Mouse (Mus musculus): ENCODE data around the gene Carmil3. TPM values are rescaled to one million over a fixed set of nuclear protein-coding genes. Genes with fewer than 3 reads are reported as not detected.

Carmil3 gene
- total RNA-seq, 2 experiments from 2014 or later, result 46.6 to 46.9 TPM

DNA sequence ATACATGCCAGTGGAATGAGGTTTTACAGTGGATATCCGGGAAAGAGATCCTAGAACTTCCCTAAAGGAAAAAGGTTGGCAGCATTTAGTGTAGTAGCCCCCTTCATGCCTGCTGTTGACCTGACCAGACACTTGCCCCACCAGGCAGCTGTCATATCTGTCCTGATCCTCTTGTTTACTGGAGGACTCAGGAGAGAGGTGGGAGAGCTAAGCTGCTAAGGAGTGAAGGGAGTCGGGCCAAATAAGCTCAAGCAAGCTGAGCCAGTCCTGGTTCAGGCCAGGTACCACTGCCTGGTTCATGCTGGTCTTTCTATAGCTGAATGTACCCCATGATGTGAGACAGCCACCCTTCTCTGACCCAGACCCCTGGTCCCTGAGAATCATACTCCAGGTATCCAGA lies 36.2 kb downstream of the Carmil3 start:
- DNase-seq (ENCODE audit: low spot score in 2 of 2), result no peak
- intact Hi-C loops (cut with DNase I), result no loop called here

DNA sequence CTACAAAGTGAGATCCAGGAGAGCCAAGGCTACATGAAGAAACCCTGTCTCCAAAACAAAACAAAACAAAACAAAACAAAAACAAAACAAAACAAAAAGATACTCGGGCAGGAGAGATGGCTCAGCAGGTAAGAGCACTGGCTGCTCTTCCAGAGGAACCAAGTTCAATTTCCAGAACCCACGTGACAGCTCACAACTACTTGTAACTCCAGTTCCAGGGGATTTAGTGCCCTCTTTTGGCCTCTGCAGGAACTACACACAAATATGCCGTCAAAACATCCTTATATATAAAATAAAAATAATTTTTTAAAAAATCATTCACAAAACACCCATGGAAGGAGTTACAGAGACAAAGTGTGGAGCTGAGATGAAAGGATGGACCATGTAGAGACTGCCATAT lies 37.5 kb downstream of the Carmil3 start:
- peak in 1 of 2 experiments; percentile 38 for DNase-seq (ENCODE audit: low spot score in 2 of 2)
- intact Hi-C loops (cut with DNase I), result loop anchor here (1.0 kb wide), 1 partner anchor 31 kb away; no protein-coding TSS in a partner anchor

DNA sequence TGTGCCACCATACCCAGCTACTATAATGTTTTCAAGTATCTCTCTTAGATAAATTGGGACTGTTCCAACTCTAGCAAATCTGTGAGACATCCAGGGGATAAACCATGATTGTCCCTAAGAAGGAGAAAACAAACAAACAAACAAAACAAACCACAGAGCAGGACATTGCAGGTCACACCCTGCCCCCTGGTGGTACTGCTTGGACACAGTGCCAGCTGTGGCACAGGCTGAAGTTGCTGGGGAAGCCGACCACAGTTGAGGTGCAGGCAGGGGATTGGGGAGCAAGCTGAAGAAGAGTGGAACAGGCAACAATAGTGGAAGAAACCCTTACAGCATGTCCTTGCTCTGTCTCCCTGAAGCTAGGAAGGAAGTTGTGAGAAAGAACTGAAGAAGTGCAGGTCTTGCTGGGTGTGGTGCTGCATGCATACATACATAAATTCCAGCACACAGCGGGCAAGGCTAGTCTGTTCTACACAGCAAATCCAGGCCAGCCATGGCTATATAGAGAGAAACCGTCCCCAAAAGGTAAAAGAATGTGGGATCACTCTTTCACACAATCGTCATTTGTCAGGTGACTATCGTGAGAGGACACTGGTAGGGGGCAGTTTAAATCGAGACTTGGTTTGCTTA lies 45.8 kb downstream of the Carmil3 start:
- intact Hi-C loops (cut with DNase I), result loop anchor here (10.0 kb wide), 1 partner anchor 391 kb away; no protein-coding TSS in a partner anchor
- no peak for DNase-seq (ENCODE audit: low spot score in 2 of 2)

DNA sequence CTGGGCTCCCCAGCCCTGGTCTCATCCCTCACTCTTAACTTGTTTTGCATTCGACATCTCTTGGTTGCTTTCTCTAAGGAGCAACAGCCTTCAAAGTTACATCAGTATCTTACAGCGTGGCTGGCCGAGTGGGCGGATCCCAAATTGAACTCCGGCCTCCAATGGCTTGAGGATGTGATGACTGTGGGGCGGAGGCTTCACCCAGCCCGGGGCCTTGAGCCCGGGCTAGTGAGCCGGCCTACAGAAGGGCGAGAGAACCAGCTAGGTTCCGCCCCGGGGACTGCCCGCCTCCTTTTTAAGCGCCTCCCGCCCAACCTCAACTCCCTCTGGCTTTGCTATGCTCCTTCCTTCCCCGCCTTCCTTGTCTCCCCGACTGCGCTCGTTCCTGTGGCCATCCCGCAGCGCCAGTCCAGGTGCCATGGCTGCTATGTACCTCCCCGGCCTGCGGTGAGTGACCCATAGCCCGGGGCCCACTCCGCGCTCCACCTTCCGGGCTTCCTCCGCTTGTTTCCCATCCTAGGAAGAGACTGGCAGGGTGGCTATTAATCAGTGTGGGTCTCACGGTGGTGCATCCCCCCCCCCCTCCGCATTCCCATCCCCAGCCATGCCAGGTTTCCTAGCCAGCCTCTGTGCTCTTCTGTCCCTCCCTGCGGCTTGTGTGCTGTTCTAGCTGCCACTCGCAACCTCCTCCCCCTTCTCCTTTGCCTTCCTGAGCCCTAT lies 49.8 kb downstream of the Carmil3 start, which contains the start of gene Pck2:
Gene Pck2 (plus strand): TSS at position 200 of the 720 bp plus-strand sequence.
- DNase-seq (ENCODE audit: low spot score in 2 of 2), result peak; percentile 76 to 79
- intact Hi-C loops (cut with DNase I), result no loop called here

DNA sequence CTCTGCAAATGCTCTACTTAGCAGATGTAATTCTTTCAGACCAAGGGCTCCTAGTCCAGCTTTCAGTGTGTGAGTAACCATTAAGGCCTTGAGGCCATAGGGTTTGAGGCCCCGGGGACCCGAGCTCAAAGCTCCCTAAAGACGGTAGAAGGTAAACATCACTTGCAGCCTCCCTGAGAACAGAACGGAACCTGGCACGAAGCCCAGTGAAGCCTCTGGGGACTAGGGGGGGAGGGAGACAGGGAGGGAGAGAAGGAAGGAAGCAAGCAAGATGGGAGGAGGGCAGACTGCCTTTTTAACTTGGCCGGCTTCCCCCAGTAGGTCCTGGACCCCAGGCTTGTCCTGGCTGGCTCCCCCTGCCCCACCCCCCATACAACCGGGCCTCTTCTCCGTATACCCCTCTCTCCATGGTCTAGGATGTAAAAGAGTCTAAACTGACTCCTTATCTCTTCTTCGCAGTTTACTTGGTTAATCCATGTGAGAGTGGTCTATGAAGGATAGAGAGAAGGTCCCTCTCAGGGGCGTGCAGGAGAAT lies 50.4 kb downstream of the Carmil3 start:
- peak; percentile 74 to 83 for DNase-seq (ENCODE audit: low spot score in 2 of 2)
- intact Hi-C loops (cut with DNase I), result no loop called here

DNA sequence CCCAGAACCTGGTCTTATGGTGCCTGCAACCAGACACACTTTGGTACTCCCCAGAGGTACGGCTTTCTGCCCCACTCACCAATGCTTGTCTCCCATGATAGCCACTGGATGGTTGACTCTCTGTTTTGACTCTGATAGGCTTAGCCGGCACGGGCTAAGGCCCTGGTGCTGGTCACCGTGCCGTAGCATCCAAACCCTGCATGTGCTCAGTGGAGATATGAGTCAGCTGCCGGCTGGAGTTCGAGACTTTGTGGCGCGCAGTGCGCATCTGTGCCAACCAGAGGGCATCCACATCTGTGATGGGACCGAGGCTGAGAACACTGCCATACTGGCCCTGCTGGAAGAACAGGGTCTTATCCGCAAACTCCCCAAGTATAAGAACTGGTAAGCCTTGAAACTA lies 51.8 kb downstream of the Carmil3 start:
- intact Hi-C loops (cut with DNase I), result no loop called here
- no peak for DNase-seq (ENCODE audit: low spot score in 2 of 2)

DNA sequence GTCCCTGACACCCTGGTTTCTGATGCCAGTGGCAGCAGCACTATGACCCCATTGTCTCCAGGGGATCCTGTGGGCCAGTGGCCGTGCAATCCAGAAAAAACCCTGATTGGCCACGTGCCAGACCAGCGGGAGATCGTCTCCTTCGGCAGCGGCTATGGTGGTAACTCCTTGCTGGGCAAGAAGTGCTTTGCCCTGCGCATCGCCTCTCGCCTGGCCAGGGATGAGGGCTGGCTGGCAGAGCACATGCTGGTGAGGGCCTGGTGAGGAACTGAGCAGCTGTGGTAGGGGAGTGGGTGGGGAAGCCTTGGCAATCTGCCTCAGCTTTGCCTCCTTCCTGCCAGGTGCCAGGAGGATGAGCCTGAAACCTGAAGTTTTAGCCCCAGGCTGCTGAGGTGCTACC lies 53.9 kb downstream of the Carmil3 start:
- intact Hi-C loops (cut with DNase I), result no loop called here
- DNase-seq (ENCODE audit: low spot score in 2 of 2), result no peak

DNA sequence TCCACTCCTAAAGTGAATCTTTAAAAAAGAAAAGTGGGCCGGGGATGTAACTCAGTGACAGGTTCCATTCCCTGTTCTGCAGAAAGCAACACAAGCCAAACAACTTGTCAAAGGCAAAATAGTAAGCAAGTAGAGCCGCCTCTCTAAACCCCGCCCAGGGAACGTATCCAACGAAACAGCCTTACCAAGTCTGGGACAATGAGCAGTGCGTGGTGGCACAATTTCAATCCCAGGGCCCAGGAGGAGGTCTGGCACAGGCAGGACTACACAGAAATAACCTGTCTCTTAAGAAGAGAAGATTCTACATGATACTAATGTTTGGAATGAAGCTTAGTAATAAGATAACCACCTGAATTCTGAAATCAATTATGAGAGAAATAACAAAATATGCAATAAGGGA lies 59.7 kb downstream of the Carmil3 start:
- intact Hi-C loops (cut with DNase I), result no loop called here
- no peak for DNase-seq (ENCODE audit: low spot score in 2 of 2)

DNA sequence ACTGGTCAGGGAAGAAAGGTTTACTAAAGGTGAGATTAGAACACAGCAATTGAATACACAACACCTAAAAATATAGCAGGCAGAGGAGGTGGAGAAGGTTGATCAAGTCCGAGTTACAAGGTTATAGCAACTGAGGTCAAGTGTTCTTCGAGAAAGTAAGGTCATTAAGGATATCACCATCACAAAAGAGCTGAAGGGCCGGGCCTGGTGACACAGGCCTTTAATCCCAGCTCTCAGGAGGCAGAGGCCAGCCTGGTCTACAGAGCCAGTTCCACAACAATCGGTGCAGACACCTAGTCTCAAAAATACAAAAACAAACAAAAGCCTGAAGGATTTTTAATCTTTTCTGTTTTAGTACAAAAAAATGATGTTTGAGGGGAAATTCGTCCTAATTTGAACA lies 60.9 kb downstream of the Carmil3 start:
- no peak for DNase-seq (ENCODE audit: low spot score in 2 of 2)
- intact Hi-C loops (cut with DNase I), result no loop called here

DNA sequence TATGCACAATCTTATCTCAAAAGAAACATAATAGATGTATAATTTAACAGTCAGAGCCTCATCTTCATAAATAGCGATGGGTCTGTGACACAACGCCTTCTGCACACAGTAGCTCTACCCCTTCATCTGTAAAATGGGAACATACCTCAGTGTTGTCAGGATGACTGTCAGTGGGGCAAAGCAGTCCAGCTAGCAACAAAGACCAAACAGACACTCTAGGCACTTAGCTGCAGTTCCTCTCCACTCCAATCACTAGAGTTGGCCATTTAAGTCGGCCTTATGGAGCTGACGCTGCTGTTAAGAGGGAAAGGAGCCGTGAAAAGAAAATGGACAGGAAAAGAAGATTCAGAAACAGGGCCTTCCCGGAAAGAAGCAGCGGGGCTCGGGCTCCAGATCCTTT lies 61.3 kb downstream of the Carmil3 start:
- no peak for DNase-seq (ENCODE audit: low spot score in 2 of 2)
- intact Hi-C loops (cut with DNase I), result no loop called here

DNA sequence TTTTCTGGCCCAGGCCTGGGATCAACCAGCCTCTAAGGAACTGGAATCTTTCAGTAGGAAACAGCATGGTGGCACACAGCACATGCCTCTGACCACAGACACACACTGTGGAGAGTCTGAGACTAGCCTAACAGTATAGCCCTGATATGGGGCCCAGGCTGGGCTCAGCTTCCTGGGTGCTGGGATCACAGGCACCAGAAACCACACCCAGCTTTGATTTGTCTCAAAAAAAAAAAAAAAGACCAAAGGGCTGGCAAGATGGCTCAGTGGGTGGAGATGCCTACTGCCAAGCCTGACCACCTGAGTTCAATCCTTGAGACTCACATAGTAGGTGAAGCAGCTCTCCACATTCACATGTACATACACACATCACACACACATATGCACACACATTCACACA lies 64.2 kb downstream of the Carmil3 start:
- intact Hi-C loops (cut with DNase I), result no loop called here

DNA sequence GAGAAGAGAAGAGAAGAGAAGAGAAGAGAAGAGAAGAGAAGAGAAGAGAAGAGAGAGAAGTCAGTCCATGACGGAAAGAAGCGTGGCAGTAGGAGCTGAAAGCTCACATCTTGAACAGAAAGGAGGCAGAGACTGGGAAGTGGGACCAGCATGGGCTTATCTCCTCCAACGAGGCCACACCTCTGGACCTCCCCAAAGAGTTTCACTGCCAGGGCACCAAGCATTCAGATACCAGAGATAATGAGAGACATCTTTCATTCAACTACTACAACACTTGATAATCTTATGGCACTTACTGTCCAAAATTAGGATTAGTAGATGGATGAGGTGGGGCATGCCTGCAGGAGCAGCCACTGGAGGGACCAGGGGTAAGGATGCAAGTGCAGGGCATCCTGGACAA lies 65.3 kb downstream of the Carmil3 start:
- DNase-seq (ENCODE audit: low spot score in 2 of 2), result no peak
- intact Hi-C loops (cut with DNase I), result loop anchor here (2.0 kb wide), 1 partner anchor 59 kb away; no protein-coding TSS in a partner anchor

More for the DNA sequence above, 64.2 kb downstream of the Carmil3 start:
- DNase-seq (ENCODE audit: low spot score in 2 of 2), result no peak

DNA sequence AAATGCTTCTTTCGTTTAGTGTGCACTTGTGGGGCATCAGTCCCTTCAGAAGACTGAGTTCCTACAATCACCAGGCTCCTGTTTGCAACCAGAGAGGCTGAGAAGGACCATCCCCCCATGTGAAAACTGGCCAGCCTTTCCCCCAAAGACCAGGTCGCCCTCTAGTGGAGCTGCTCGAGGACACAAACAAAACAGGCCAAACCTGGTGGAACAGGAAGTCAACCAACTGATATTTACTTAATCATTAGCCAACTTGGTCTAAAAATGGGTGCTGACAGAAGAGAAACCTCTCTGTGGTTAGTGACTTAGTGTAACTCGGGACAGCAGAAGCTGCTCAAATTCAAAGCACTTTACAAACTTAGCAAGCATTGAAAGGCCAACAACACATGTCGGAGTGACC lies 66.6 kb downstream of the Carmil3 start:
- peak; percentile 57 to 71 for DNase-seq (ENCODE audit: low spot score in 2 of 2)
- intact Hi-C loops (cut with DNase I), result loop anchor here (2.0 kb wide), 1 partner anchor 60 kb away; no protein-coding TSS in a partner anchor

DNA sequence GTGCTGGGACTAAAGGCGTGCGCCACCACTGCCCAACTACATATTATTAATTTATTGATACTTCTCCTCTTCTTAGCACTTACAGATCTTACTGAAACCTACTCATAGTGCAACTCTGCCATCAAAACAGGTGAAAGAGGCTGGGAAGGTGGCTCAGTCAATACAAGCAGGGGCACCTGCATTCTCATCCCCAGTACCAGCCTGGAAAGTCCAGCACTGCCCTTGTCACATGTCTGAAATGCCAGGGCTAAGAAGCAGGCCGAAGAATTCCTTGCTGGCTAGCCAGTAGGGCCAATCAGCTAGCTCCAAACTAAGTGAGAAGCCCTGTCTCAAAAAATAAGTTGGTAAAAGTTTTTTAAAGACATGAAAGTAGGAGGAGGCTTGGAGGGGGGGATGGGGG lies 67.1 kb downstream of the Carmil3 start:
- no peak for DNase-seq (ENCODE audit: low spot score in 2 of 2)
- intact Hi-C loops (cut with DNase I), result loop anchor here (2.0 kb wide), 1 partner anchor 61 kb away; no protein-coding TSS in a partner anchor

Other genes with a start within 250 kb of the Carmil3 start
- gene Dhrs4, start 11.9 kb upstream of the Carmil3 start, total RNA-seq (2021), result 10 to 100 TPM; 15.2 to 15.4 TPM
- 100 to 1,000 TPM; 180 to 216 TPM for gene Cpne6, start 19.8 kb downstream of the Carmil3 start, total RNA-seq (2021)
- 1 to 10 TPM in 1 of 2 experiments, under 1 TPM in 1; 0.34 to 1.2 TPM for gene Nrl, start 34.3 kb downstream of the Carmil3 start, total RNA-seq (2021)
- 10 to 100 TPM; 20.2 to 25.3 TPM for gene Pck2, start 49.6 kb downstream of the Carmil3 start, total RNA-seq (2021)
- 10 to 100 TPM; 73.1 to 77.7 TPM for gene Dcaf11, start 69.4 kb downstream of the Carmil3 start, total RNA-seq (2021)
- gene A730061H03Rik, start 69.8 kb downstream of the Carmil3 start, total RNA-seq (2021), result under 1 TPM in 1 of 2 experiments, not detected in 1; 0.89 TPM
- gene Fitm1, start 85.0 kb downstream of the Carmil3 start, total RNA-seq (2021), result not detected
- 10 to 100 TPM; 39.4 to 45.3 TPM for gene Psme1, start 87.5 kb downstream of the Carmil3 start, total RNA-seq (2021)
- gene Emc9, start 94.7 kb downstream of the Carmil3 start, total RNA-seq (2021), result 10 to 100 TPM; 38.1 to 41.5 TPM
- gene Psme2, start 100.5 kb downstream of the Carmil3 start, total RNA-seq (2021), result 10 to 100 TPM; 35.2 to 47.9 TPM
- 10 to 100 TPM; 27.6 to 31.7 TPM for gene Rnf31, start 101.1 kb downstream of the Carmil3 start, total RNA-seq (2021)
- 10 to 100 TPM in 1 of 2 experiments, 1 to 10 TPM in 1; 9.9 to 12.3 TPM for gene Irf9, start 112.9 kb downstream of the Carmil3 start, total RNA-seq (2021)
- 1 to 10 TPM; 2.2 to 3.7 TPM for gene Rec8, start 127.4 kb downstream of the Carmil3 start, total RNA-seq (2021)
- 100 to 1,000 TPM; 117 TPM for gene Ipo4, start 145.3 kb downstream of the Carmil3 start, total RNA-seq (2021)
- 1 to 10 TPM; 3.9 to 4.7 TPM for gene Gm49378, start 147.2 kb downstream of the Carmil3 start, total RNA-seq (2021)
- gene Tm9sf1, start 153.2 kb downstream of the Carmil3 start, total RNA-seq (2021), result 10 to 100 TPM; 36.6 to 45.2 TPM
- 1 to 10 TPM in 1 of 2 experiments, under 1 TPM in 1; 0.30 to 1.1 TPM for gene Tssk4, start 159.5 kb downstream of the Carmil3 start, total RNA-seq (2021)
- gene Mdp1, start 169.9 kb downstream of the Carmil3 start, total RNA-seq (2021), result 10 to 100 TPM; 36.9 to 40.1 TPM
- 10 to 100 TPM; 22.1 to 24.8 TPM for gene Gmpr2, start 181.3 kb downstream of the Carmil3 start, total RNA-seq (2021)
- 100 to 1,000 TPM; 325 to 348 TPM for gene Nedd8, start 181.5 kb downstream of the Carmil3 start, total RNA-seq (2021)
- 10 to 100 TPM; 12.9 to 14.8 TPM for gene Tinf2, start 191.2 kb downstream of the Carmil3 start, total RNA-seq (2021)
- not detected for gene Tgm1, start 223.3 kb downstream of the Carmil3 start, total RNA-seq (2021)
- 10 to 100 TPM; 45.6 to 45.8 TPM for gene Rabggta, start 231.6 kb downstream of the Carmil3 start, total RNA-seq (2021)